Mouse (Mus musculus) embryonic facial prominence, embryonic 13.5 days (tissue): Measurements from ENCODE around the gene Mrpl1. TPM values are rescaled to one million over a fixed set of nuclear protein-coding genes. Genes with fewer than 3 reads are reported as not detected.

ENCODE experiments used
- ATAC-seq: fragments of 200-750 bp; cut with Nextera tagmentation; 2 replicates; pipeline ENCODE4 v1.8.0; 2017; ENCODE audit warnings: low read depth; ENCODE audit not compliant: insufficient number of reproducible peaks, insufficient read depth, low FRiP score, low TSS enrichment
- H3K27ac ChIP-seq: fragments of 300-500 bp; sonication (generic); 2 replicates; pipeline ENCODE4 v1.5.1; 2015; ENCODE audit warnings: moderate library complexity, mild to moderate bottlenecking, inconsistent platforms
- H3K27me3 ChIP-seq: fragments of 300-500 bp; sonication (generic); 2 replicates; pipeline ENCODE4 v1.6.1; 2015; ENCODE audit warnings: mild to moderate bottlenecking, inconsistent platforms
- H3K36me3 ChIP-seq: fragments of 300-500 bp; sonication (generic); 2 replicates; pipeline ENCODE4 v1.6.1; 2015; ENCODE audit warnings: mild to moderate bottlenecking, inconsistent platforms
- H3K4me1 ChIP-seq: fragments of 300-500 bp; sonication (generic); 2 replicates; pipeline ENCODE4 v1.6.1; 2015; ENCODE audit warnings: inconsistent platforms
- H3K4me2 ChIP-seq: fragments of 300-500 bp; sonication (generic); 2 replicates; pipeline ENCODE4 v1.6.1; 2015; ENCODE audit warnings: moderate library complexity, mild to moderate bottlenecking, inconsistent platforms
- H3K4me3 ChIP-seq: fragments of 300-500 bp; sonication (generic); 2 replicates; pipeline ENCODE4 v1.5.1; 2015; ENCODE audit warnings: mild to moderate bottlenecking, inconsistent platforms
- H3K9ac ChIP-seq: fragments of 300-500 bp; sonication (generic); 2 replicates; pipeline ENCODE4 v1.6.1; 2015; ENCODE audit warnings: mild to moderate bottlenecking, inconsistent platforms
- H3K9me3 ChIP-seq: fragments of 300-500 bp; sonication (generic); 2 replicates; pipeline ENCODE4 v1.6.1; 2016; ENCODE audit warnings: inconsistent platforms
- WGBS: fragments of 180-500 bp; shearing (Covaris S2); methylation state at CpG from one replicate; pipeline ENCODE4 v1.1.7; 2015; ENCODE audit warnings: mixed read lengths; 5-methylcytosine and 5-hydroxymethylcytosine counted together
- polyA plus RNA-seq: library from polyadenylated mRNA; unstranded; fragments of >200 nt; fragmentation: Nextera tagmentation; extraction: Ambion mirVana; gene quantifications from 2 replicates; pipeline ENCODE4 v1.2.1, GENCODE M21; 2015

The Mrpl1 gene
- polyA plus RNA-seq, 1 experiment from 2014 or later: 19.5 TPM

- Histone ChIP-seq H3K4me2 (peak overlapping the region; percentile 76; the same call in 1 of the 2 replicates), H3K27me3 (no peaks in the 10 kb centered on the region), H3K9me3 (no peaks in the 10 kb centered on the region), H3K36me3 (no peaks in the 10 kb centered on the region), H3K9ac (no peak overlapping the region), H3K4me1 (peaks cover 22% of the 10 kb centered on the region), H3K4me3 (no peak overlapping the region), H3K27ac (no peak overlapping the region)
- ATAC-seq: no peak
- WGBS: 49% methylated on average over 4 of the region's 4 CpGs
Observed at GRCm38 (mm10) chr5:96208543-96208942, 750 bp upstream of the Mrpl1 start.

GRCm38 (mm10) chr5:96209916-96210583 lies 757 bp downstream of the Mrpl1 start:
- Histone ChIP-seq H3K4me1 (peaks cover 22% of the 10 kb centered on the region), H3K27ac (peak overlapping the region; percentile 88), H3K36me3 (peaks cover 10% of the 10 kb centered on the region), H3K27me3 (no peaks in the 10 kb centered on the region), H3K4me2 (peak overlapping the region; percentile 76), H3K9ac (peak overlapping the region; percentile 81), H3K4me3 (peak overlapping the region; percentile 91), H3K9me3 (no peaks in the 10 kb centered on the region)
- ATAC-seq: peak; percentile 90
- under 1% methylated on average over 35 of the region's 35 CpGs for WGBS

- no peak overlapping the region for H3K27ac ChIP-seq
- H3K4me3 ChIP-seq: no peak overlapping the region
- H3K4me1 ChIP-seq: peaks cover 7% of the 10 kb centered on the region; the same call in 1 of the 2 replicates
- WGBS: 79% methylated on average over 3 of the region's 3 CpGs
- no peak overlapping the region for H3K4me2 ChIP-seq
- ATAC-seq: no peak
- no peak overlapping the region for H3K9ac ChIP-seq
- H3K36me3 ChIP-seq: peaks cover 10% of the 10 kb centered on the region
- H3K27me3 ChIP-seq: no peaks in the 10 kb centered on the region
- H3K9me3 ChIP-seq: no peaks in the 10 kb centered on the region
Observed at GRCm38 (mm10) chr5:96218648-96219047, 9.4 kb downstream of the Mrpl1 start.

GRCm38 (mm10) chr5:96219512-96219911 lies 10.2 kb downstream of the Mrpl1 start:
- Histone ChIP-seq H3K27ac (no peak overlapping the region), H3K4me3 (no peak overlapping the region), H3K4me1 (peaks cover 7% of the 10 kb centered on the region; the same call in 1 of the 2 replicates), H3K27me3 (no peaks in the 10 kb centered on the region), H3K9me3 (no peaks in the 10 kb centered on the region), H3K9ac (no peak overlapping the region), H3K36me3 (peaks cover 10% of the 10 kb centered on the region), H3K4me2 (no peak overlapping the region)
- WGBS: 47% methylated on average over 4 of the region's 4 CpGs
- no peak for ATAC-seq

GRCm38 (mm10) chr5:96221298-96221697 lies 12.0 kb downstream of the Mrpl1 start:
- no peaks in the 10 kb centered on the region for H3K27me3 ChIP-seq
- no peak overlapping the region for H3K4me3 ChIP-seq
- peaks cover 18% of the 10 kb centered on the region for H3K36me3 ChIP-seq
- no peak for ATAC-seq
- no peak overlapping the region for H3K4me2 ChIP-seq
- no peak overlapping the region for H3K27ac ChIP-seq
- no peak overlapping the region for H3K9ac ChIP-seq
- peaks cover 7% of the 10 kb centered on the region; the same call in 1 of the 2 replicates for H3K4me1 ChIP-seq
- 100% methylated on average over 1 of the region's 1 CpGs for WGBS
- H3K9me3 ChIP-seq: no peaks in the 10 kb centered on the region

GRCm38 (mm10) chr5:96221812-96222585 lies 12.7 kb downstream of the Mrpl1 start:
- Histone ChIP-seq H3K9me3 (no peaks in the 10 kb centered on the region), H3K36me3 (peaks cover 23% of the 10 kb centered on the region), H3K9ac (no peak overlapping the region), H3K27ac (no peak overlapping the region), H3K4me3 (no peak overlapping the region), H3K4me2 (no peak overlapping the region), H3K4me1 (peaks cover 7% of the 10 kb centered on the region; the same call in 1 of the 2 replicates), H3K27me3 (no peaks in the 10 kb centered on the region)
- no peak for ATAC-seq
- 72% methylated on average over 5 of the region's 5 CpGs for WGBS

- H3K27me3 ChIP-seq: no peaks in the 10 kb centered on the region
- H3K27ac ChIP-seq: no peak overlapping the region
- no peaks in the 10 kb centered on the region for H3K9me3 ChIP-seq
- H3K36me3 ChIP-seq: peaks cover 23% of the 10 kb centered on the region
- no peak overlapping the region for H3K4me2 ChIP-seq
- ATAC-seq: no peak
- H3K4me1 ChIP-seq: peaks cover 7% of the 10 kb centered on the region; the same call in 1 of the 2 replicates
- H3K4me3 ChIP-seq: no peak overlapping the region
- 91% methylated on average over 3 of the region's 3 CpGs for WGBS
- H3K9ac ChIP-seq: no peak overlapping the region
Observed at GRCm38 (mm10) chr5:96222964-96223363, 13.7 kb downstream of the Mrpl1 start.

- H3K27ac ChIP-seq: no peak overlapping the region
- H3K4me1 ChIP-seq: no peaks in the 10 kb centered on the region
- H3K9ac ChIP-seq: no peak overlapping the region
- H3K27me3 ChIP-seq: no peaks in the 10 kb centered on the region
- ATAC-seq: no peak
- H3K36me3 ChIP-seq: peaks cover 38% of the 10 kb centered on the region
- H3K4me2 ChIP-seq: no peak overlapping the region
- H3K9me3 ChIP-seq: no peaks in the 10 kb centered on the region
- H3K4me3 ChIP-seq: no peak overlapping the region
- 90% methylated on average over 8 of the region's 8 CpGs for WGBS
Observed at GRCm38 (mm10) chr5:96226490-96226889, 17.2 kb downstream of the Mrpl1 start.

- no peak overlapping the region for H3K27ac ChIP-seq
- no peak for ATAC-seq
- H3K9me3 ChIP-seq: no peaks in the 10 kb centered on the region
- H3K4me1 ChIP-seq: no peaks in the 10 kb centered on the region
- no peak overlapping the region for H3K9ac ChIP-seq
- WGBS: 93% methylated on average over 2 of the region's 2 CpGs
- peaks cover 45% of the 10 kb centered on the region for H3K36me3 ChIP-seq
- H3K4me3 ChIP-seq: no peak overlapping the region
- no peaks in the 10 kb centered on the region for H3K27me3 ChIP-seq
- H3K4me2 ChIP-seq: no peak overlapping the region
Observed at GRCm38 (mm10) chr5:96228967-96229366, 19.7 kb downstream of the Mrpl1 start.

GRCm38 (mm10) chr5:96238797-96239196 lies 29.5 kb downstream of the Mrpl1 start:
- no peak overlapping the region for H3K27ac ChIP-seq
- no peaks in the 10 kb centered on the region for H3K9me3 ChIP-seq
- peaks cover 33% of the 10 kb centered on the region for H3K36me3 ChIP-seq
- no peaks in the 10 kb centered on the region for H3K27me3 ChIP-seq
- no peak overlapping the region for H3K9ac ChIP-seq
- H3K4me2 ChIP-seq: no peak overlapping the region
- WGBS: 94% methylated on average over 5 of the region's 5 CpGs
- ATAC-seq: no peak
- no peaks in the 10 kb centered on the region for H3K4me1 ChIP-seq
- no peak overlapping the region for H3K4me3 ChIP-seq

- ATAC-seq: no peak
- 81% methylated on average over 1 of the region's 1 CpGs for WGBS
- Histone ChIP-seq H3K4me2 (no peak overlapping the region), H3K4me3 (no peak overlapping the region), H3K4me1 (no peaks in the 10 kb centered on the region), H3K27ac (no peak overlapping the region), H3K27me3 (no peaks in the 10 kb centered on the region), H3K36me3 (peaks cover 28% of the 10 kb centered on the region), H3K9ac (no peak overlapping the region), H3K9me3 (no peaks in the 10 kb centered on the region)
Observed at GRCm38 (mm10) chr5:96240856-96241255, 31.6 kb downstream of the Mrpl1 start.

GRCm38 (mm10) chr5:96244511-96244910 lies 35.2 kb downstream of the Mrpl1 start:
- ATAC-seq: no peak
- 30% methylated on average over 1 of the region's 1 CpGs for WGBS

More at GRCm38 (mm10) chr5:96244511-96244910, 35.2 kb downstream of the Mrpl1 start:
- Histone ChIP-seq H3K27me3 (no peaks in the 10 kb centered on the region), H3K27ac (no peak overlapping the region), H3K36me3 (peaks cover 16% of the 10 kb centered on the region), H3K9ac (no peak overlapping the region), H3K9me3 (no peaks in the 10 kb centered on the region), H3K4me1 (no peaks in the 10 kb centered on the region), H3K4me2 (no peak overlapping the region), H3K4me3 (no peak overlapping the region)
